Mouse (Mus musculus) right cerebral cortex, postnatal 25 days (tissue): ENCODE results near the gene Kansl1.
A peak's percentile ranks its signal among the peaks of the same experiment; 100 is the strongest.

ENCODE experiments used
- DNase-seq: peaks from one replicate; pipeline ENCODE4 v3.0.0; 2022

Gene Kansl1

GRCm38 (mm10) chr11:104362704-104363103, 106.0 kb downstream of the Kansl1 start:
- no peak for DNase-seq

- no peak for DNase-seq
Measured at GRCm38 (mm10) chr11:104361790-104362189, 106.9 kb downstream of the Kansl1 start.

GRCm38 (mm10) chr11:104346931-104347330, 121.7 kb downstream of the Kansl1 start:
- no peak for DNase-seq

GRCm38 (mm10) chr11:104334946-104335345, 133.7 kb downstream of the Kansl1 start:
- DNase-seq, result no peak

- no peak for DNase-seq
Measured at GRCm38 (mm10) chr11:104334115-104334514, 134.5 kb downstream of the Kansl1 start.

- DNase-seq, result no peak
Measured at GRCm38 (mm10) chr11:104332105-104332504, 136.6 kb downstream of the Kansl1 start.

GRCm38 (mm10) chr11:104331208-104331607, 137.5 kb downstream of the Kansl1 start:
- no peak for DNase-seq

- DNase-seq, result no peak
Measured at GRCm38 (mm10) chr11:104330151-104330550, 138.5 kb downstream of the Kansl1 start.

- no peak for DNase-seq
Measured at GRCm38 (mm10) chr11:104329185-104329926, 139.3 kb downstream of the Kansl1 start.

GRCm38 (mm10) chr11:104327946-104328345, 140.7 kb downstream of the Kansl1 start:
- DNase-seq, result no peak

- DNase-seq, result no peak
Measured at GRCm38 (mm10) chr11:104327462-104327861, 141.2 kb downstream of the Kansl1 start.

- no peak for DNase-seq
Measured at GRCm38 (mm10) chr11:104322142-104322541, 146.5 kb downstream of the Kansl1 start.

- DNase-seq, result no peak
Measured at GRCm38 (mm10) chr11:104320511-104320910, 148.2 kb downstream of the Kansl1 start.

- no peak for DNase-seq
Measured at GRCm38 (mm10) chr11:104318940-104319781, 149.5 kb downstream of the Kansl1 start.

- DNase-seq, result no peak
Measured at GRCm38 (mm10) chr11:104317631-104318030, 151.0 kb downstream of the Kansl1 start.

- no peak for DNase-seq
Measured at GRCm38 (mm10) chr11:104316685-104317400, 151.8 kb downstream of the Kansl1 start.

GRCm38 (mm10) chr11:104315703-104316102, 153.0 kb downstream of the Kansl1 start:
- DNase-seq, result peak; percentile 75

- no peak for DNase-seq
Measured at GRCm38 (mm10) chr11:104311643-104312042, 157.0 kb downstream of the Kansl1 start.

GRCm38 (mm10) chr11:104310226-104310887, 158.3 kb downstream of the Kansl1 start:
- no peak for DNase-seq

GRCm38 (mm10) chr11:104309377-104310225, 159.1 kb downstream of the Kansl1 start:
- no peak for DNase-seq

GRCm38 (mm10) chr11:104307136-104307535, 161.5 kb downstream of the Kansl1 start:
- DNase-seq, result no peak

- no peak for DNase-seq
Measured at GRCm38 (mm10) chr11:104306483-104306882, 162.2 kb downstream of the Kansl1 start.
